Mouse (Mus musculus) MEL (cell line): Measurements from ENCODE around the gene Ifnar1.

Experiments
- CHD1 ChIP-seq: IDR thresholded peaks from 2 replicates; pipeline ENCODE4 v1.6.1; 2012; ENCODE audit warnings: low read depth, mild to moderate bottlenecking, inconsistent platforms, low read length, improper control_type of control experiment
- CTCF ChIP-seq, 3 experiments: IDR thresholded peaks in 2 of 3; conservative IDR thresholded peaks in 1 of 3; 2 replicates each; pipeline ENCODE4 v1.5.1; 2011 to 2012; ENCODE audit warnings: low read length in 3 of 3, low read depth in 2 of 3, mild to moderate bottlenecking in 2 of 3, improper control_type of control experiment in 1 of 3, inconsistent platforms in 1 of 3, mixed read lengths in 1 of 3, moderate library complexity in 1 of 3; ENCODE audit not compliant: control insufficient read depth in 1 of 3, insufficient read depth in 1 of 3, poor library complexity in 1 of 3, severe bottlenecking in 1 of 3
- EP300 ChIP-seq, 2 experiments: IDR thresholded peaks; 2 replicates each; pipeline ENCODE4 v1.6.1; 2011; ENCODE audit warnings: improper control_type of control experiment in 2 of 2, low read length in 2 of 2, low read depth in 1 of 2, mild to moderate bottlenecking in 1 of 2
- HCFC1 ChIP-seq: IDR thresholded peaks from 2 replicates; pipeline ENCODE4 v1.6.1; 2012; ENCODE audit warnings: low read depth, mild to moderate bottlenecking, inconsistent platforms, low read length, improper control_type of control experiment, moderate library complexity
- KAT2A ChIP-seq: conservative IDR thresholded peaks from 2 replicates; pipeline ENCODE4 v1.6.1; 2012; ENCODE audit warnings: low read depth, low read length, improper control_type of control experiment, inconsistent platforms
- MAFK ChIP-seq: IDR thresholded peaks from 2 replicates; pipeline ENCODE4 v1.6.1; 2011; ENCODE audit warnings: low read depth, mild to moderate bottlenecking, low read length, improper control_type of control experiment, borderline replicate concordance
- MAX ChIP-seq: IDR thresholded peaks from 2 replicates; pipeline ENCODE4 v1.6.1; 2011; ENCODE audit warnings: low read length, improper control_type of control experiment
- NRF1 ChIP-seq: IDR thresholded peaks from 2 replicates; pipeline ENCODE4 v1.6.1; 2014; ENCODE audit warnings: low read depth, mild to moderate bottlenecking, inconsistent platforms, low read length, improper control_type of control experiment, moderate library complexity; ENCODE audit not compliant: poor library complexity, insufficient read depth, severe bottlenecking
- POLR2A ChIP-seq, 2 experiments: IDR thresholded peaks; 2 replicates each; pipeline ENCODE4 v1.6.1; 2011 to 2012; ENCODE audit warnings: low read length in 2 of 2, mild to moderate bottlenecking in 2 of 2, control low read depth in 1 of 2, improper control_type of control experiment in 1 of 2, low read depth in 1 of 2, moderate library complexity in 1 of 2; ENCODE audit not compliant: control insufficient read depth in 1 of 2, insufficient read depth in 1 of 2, poor library complexity in 1 of 2
- RAD21 ChIP-seq: IDR thresholded peaks from 2 replicates; pipeline ENCODE4 v1.6.1; 2011; ENCODE audit warnings: mild to moderate bottlenecking, low read depth, low read length, improper control_type of control experiment
- SIN3A ChIP-seq: IDR thresholded peaks from 2 replicates; pipeline ENCODE4 v1.6.1; 2012; ENCODE audit warnings: low read length, improper control_type of control experiment, inconsistent platforms
- TCF12 ChIP-seq: IDR thresholded peaks from 2 replicates; pipeline ENCODE4 v1.6.1; 2014; ENCODE audit warnings: low read depth, mild to moderate bottlenecking, inconsistent platforms, low read length, improper control_type of control experiment, moderate library complexity
- ZC3H11A ChIP-seq: IDR thresholded peaks from 2 replicates; pipeline ENCODE4 v1.6.1; 2012; ENCODE audit warnings: low read depth, mild to moderate bottlenecking, inconsistent platforms, low read length, improper control_type of control experiment

- TF ChIP-seq MAX (no peak), ZC3H11A (no peak), RAD21 (no peak), MAFK (no peak), CTCF (IDR thresholded peaks at IDR 0.05 in 2 of 3, conservative IDR thresholded peaks at IDR 0.05 in 1 of 3; ENCODE audit: control insufficient read depth in 1 of 3, insufficient read depth in 1 of 3, low read depth in 2 of 3, low read length in 3 of 3, poor library complexity in 1 of 3, severe bottlenecking in 1 of 3) (no peak), CHD1 (no peak), POLR2A (IDR thresholded peaks at IDR 0.05; ENCODE audit: control insufficient read depth in 1 of 2, insufficient read depth in 1 of 2, low read depth in 1 of 2, low read length in 2 of 2, poor library complexity in 1 of 2) (no peak), KAT2A (no peak), TCF12 (no peak), EP300 (IDR thresholded peaks at IDR 0.05; ENCODE audit: low read depth in 1 of 2, low read length in 2 of 2) (no peak), HCFC1 (no peak), NRF1 (no peak), SIN3A (no peak)
Measured at GRCm38 (mm10) chr16:91548996-91549395, 64.0 kb downstream of the Ifnar1 start.
